Mouse (Mus musculus): Measurements from ENCODE around the gene Mrgprb5.
A peak's percentile ranks its signal among the peaks of the same experiment; 100 is the strongest.
"Not testable (repeated sequence)": the region's sequence is repeated elsewhere in the genome, so short reads cannot be mapped to it uniquely, and the experiment has no call there.

The Mrgprb5 gene

GRCm38 (mm10) chr7:48168919-48169318 lies at the start of gene Mrgprb5:
TSS of gene Mrgprb5 (minus strand) at chr7:48169019.
- no peak for DNase-seq (ENCODE audit: low read depth, low spot score)

- no peak for DNase-seq (ENCODE audit: low read depth, low spot score)
Observed at GRCm38 (mm10) chr7:48199188-48199587, 30.4 kb upstream of the Mrgprb5 start, which contains the start of gene Mrgprb4. TSS of gene Mrgprb4 (minus strand) at chr7:48199288.

GRCm38 (mm10) chr7:48167471-48167870 lies 1.3 kb downstream of the Mrgprb5 start:
- DNase-seq (ENCODE audit: low read depth, low spot score): no peak

- peak; percentile 15 for DNase-seq (ENCODE audit: low read depth, low spot score)
Observed at GRCm38 (mm10) chr7:48138248-48138702, 30.5 kb downstream of the Mrgprb5 start.

GRCm38 (mm10) chr7:48137216-48138077 lies 31.4 kb downstream of the Mrgprb5 start:
- peak; percentile 9 for DNase-seq (ENCODE audit: low read depth, low spot score)

- no peak for DNase-seq (ENCODE audit: low read depth, low spot score)
Observed at GRCm38 (mm10) chr7:48132674-48133073, 36.1 kb downstream of the Mrgprb5 start.

- DNase-seq (ENCODE audit: low read depth, low spot score): not testable (repeated sequence)
Observed at GRCm38 (mm10) chr7:48132247-48132646, 36.6 kb downstream of the Mrgprb5 start.

GRCm38 (mm10) chr7:48131820-48132219 lies 37.0 kb downstream of the Mrgprb5 start:
- DNase-seq (ENCODE audit: low read depth, low spot score): not testable (repeated sequence)

- no peak for DNase-seq (ENCODE audit: low read depth, low spot score)
Observed at GRCm38 (mm10) chr7:48123806-48124205, 45.0 kb downstream of the Mrgprb5 start.

All from retina, adult 2 months (tissue).